Mouse (Mus musculus) c-Kit-positive CD71-negative TER-119-negative erythroid progenitor cells, embryonic 14.5 days (primary cell): Measurements from ENCODE around the gene Nf2.
"Not testable (repeated sequence)": the region's sequence is repeated elsewhere in the genome, so short reads cannot be mapped to it uniquely, and the experiment has no call there.

Experiments
- DNase-seq: peaks from one replicate; pipeline ENCODE4 v3.0.0-alpha.2; 2013; ENCODE audit warnings: low read depth

Gene Nf2

DNA sequence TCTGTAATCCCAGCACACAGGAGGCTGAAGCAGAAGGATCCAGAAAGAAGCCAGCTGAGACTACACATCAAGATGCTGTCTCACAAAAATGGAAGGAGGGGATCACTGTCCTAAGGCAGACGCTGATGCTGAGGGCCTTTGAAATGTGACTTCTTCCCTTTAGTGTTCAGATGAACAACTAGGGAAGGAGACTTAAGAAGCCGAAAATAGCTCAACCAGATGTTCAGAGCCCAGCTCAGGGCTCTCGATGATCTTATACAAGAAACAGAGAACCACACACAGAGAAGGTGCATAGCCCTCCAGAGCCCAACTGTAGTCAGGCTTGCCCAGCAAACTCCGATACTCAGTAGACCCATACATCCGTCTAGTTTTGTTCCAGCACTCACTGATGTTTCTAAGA, 12.0 kb downstream of the Nf2 start:
- DNase-seq: no peak

DNA sequence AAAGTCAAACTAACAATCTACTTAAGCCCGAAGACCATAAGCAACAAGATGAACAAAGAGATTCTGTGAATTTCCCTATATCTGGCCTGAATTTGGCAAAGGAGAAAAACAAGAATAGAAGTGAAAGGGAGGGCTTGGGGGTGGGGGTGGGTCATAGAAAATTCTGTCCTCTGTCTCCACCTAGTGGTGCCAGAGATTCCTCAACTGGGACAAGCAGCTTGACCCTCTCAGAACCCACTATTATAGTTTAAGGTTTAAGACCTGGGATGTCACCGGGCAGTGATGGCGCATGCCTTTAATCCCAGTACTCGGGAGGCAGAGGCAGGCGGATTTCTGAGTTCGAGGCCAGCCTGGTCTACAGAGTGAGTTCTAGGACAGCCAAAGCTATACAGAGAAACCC, 12.6 kb downstream of the Nf2 start:
- DNase-seq: peak; percentile 52

GRCm38 (mm10) chr11:4835436-4835835, 13.9 kb downstream of the Nf2 start:
- no peak for DNase-seq

DNA sequence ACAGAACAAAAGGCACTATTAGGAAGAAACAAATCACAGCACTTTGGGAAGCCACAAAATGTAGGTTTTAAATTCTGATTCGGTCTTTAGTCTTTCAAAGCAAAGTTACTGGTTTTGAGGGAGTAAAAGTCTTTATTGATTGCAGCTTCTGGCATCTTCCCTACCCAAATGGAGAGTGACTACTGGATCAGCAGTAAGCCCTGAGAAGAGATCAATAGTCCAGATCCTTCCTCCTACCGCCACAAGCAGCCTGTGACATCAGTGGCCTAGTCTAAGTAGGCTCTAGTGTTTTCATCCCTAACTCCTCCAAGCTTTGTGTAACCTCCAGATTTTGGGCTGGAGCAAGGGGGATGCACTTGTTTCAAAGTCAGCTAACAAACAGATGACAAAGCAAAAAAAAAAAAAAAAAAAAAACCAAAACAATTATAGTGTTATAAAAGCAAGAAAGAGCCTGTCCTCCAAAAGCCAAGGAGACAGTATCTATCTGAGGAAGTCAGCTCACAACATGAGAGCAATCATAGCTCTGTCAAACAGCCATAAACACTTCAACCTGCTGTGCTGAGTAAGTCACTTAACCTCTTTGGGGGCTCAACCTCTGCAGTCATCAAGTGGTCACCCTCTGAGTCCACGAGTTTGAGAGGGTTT, 15.9 kb downstream of the Nf2 start:
- no peak for DNase-seq

- no peak for DNase-seq
These were observed 18.3 kb downstream of the Nf2 start for GRCm38 (mm10) chr11:4831066-4831465.

DNA sequence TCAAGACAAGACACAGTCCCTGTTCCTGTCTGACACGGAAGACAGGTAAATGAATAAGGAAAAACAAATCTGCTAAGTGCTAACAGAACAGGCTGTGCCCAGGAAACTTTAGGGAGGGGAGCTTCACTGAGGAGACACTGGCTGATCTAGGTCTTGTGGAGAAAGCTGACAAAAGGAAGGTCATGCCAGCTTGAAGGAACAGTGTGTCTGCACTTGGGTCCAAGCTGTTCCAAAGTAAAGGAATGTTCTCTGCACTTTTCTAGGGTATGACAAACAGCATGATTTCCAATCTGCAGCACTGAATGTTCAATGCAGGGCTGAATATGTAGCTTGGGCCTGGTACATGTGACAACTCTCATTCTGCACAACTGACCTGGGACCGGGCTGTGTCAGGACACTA, 21.4 kb downstream of the Nf2 start:
- no peak for DNase-seq

GRCm38 (mm10) chr11:4827340-4827739, 22.0 kb downstream of the Nf2 start:
- DNase-seq: no peak

- no peak for DNase-seq
These were observed 23.1 kb downstream of the Nf2 start for GRCm38 (mm10) chr11:4826152-4826778.

DNA sequence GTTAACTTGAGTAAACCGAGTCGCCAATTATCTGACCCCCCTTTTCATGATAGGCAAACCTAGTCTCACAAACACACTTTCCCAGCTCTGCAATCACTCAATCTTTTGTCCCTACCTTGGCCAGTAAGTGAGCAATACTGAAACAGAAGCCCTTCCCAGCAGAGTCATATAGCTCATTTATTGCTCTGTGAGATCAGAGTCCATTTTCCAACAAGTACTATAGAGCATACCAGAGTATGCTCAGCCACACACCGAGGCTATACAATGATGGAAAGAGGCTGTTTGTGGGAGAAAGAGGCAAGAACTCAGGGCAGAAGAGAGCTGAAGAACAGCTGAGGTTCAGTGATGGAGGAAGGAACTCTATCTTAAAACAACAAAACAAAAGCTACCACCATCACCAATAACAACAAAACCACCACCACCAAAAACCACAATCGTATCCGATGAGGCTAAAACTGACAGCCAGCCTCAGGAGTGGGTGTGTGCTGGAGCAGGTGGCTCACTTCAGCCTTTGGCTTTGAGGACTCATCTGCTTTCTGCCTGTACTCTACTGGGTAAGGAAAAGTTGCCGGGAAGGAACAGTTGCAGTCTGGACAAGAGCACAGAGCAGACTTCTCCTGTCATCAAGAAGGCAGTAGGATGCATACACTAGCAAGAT, 25.6 kb downstream of the Nf2 start:
- DNase-seq: no peak

DNA sequence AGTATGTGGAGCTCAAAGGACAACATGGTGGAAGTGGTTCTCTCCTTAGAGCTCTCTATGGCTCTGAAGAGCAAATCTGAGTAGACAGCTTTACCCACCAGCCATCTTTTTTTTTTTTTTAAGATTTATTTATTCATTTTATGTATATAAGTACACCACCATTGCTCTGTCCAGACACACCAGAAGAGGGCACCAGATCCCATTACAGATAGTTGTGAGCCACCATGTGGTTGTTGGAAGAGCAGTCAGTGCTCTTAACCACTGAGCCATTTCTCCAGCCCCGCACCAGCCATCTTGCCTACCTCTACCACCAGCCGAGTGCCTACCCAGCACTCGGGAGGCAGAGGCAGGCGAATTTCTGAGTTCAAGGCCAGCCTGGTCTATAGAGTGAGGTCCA, 26.9 kb downstream of the Nf2 start:
- DNase-seq: not testable (repeated sequence)

DNA sequence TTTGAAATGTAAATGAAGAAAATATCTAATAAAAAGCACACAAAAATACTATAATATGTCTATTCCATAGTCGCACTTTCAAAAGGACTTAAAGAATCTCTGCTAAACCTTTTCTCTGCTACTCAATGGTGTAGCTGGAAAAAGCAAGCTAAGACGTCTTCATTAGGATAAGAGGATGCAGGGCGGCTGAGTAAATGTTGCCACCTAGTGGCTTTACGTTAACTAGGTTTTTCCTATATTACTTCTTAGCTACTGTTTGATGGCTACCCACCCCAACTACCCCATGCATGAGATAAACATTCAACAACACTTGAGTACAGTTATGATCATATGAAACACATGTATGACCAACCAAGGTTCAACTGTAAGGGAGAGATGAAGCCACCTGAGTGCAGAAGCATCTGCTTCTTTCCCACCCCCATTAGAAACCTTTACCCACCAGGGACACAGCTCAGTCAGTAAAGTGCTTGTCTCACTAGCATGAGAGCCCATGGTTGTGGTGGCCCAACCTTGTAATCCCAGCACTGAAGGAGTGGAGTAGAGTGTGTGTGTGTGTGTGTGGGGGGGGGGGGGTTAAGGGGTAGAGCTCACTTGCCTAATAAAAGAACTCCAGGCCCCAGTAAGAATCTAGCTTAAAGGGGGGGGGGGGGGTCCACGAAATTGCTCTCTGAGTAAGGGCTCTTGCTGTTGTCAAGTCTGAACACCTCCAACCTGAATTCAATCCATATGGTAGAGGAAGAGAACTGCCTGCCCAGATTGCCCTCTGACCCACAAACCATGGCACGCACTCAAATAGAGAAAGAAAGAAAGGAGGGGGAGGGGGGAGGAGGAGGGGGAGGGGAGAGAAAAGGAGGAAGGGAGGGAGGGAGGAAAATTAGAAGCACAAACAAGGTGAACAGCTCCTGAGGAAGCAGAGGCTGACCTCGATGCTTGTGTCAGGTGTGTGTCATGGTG, 27.6 kb downstream of the Nf2 start:
- DNase-seq: no peak

DNA sequence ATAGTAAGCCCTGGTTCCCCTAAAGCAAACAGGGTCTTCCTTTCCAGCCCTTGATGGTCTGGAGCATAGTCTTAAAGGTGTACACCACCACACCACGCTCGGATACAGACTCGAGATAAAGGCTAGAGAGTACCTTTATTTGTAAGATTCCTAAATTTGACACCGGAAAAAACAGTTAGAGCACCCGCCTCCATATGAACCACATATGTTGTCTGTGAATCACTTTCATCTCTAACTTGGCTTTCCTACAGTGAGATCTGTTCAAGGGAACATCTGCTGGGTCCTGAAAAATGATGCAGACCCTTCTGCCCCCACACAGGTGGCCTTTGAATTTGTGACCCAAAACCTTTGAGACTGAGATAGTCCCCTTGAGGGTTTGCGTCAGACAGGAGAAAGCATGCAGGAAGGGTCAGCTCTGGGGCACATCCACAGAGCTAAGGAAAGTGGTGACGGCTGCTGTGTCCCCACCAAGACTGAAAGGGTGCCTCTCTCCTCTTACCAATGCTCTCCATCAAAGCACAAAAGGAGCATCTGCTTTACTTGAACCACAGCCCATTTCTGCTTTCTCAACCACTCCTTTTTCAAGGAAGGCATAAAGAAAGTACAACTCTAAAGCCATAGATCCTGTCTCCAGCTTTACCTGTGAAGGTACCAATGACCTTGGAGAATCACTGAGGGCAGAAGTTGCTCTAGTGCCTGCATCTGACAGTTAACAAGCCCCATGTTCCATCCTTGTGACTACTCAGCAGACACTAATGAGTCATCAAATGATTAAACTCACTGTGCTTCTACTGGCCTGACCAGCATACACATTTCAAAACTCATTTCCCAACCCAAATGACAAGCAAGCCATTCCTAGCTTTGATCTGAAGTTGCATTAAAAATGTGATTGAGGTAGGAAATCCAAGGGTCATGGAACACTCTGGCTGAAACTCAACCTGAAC, 34.6 kb downstream of the Nf2 start:
- DNase-seq: no peak

DNA sequence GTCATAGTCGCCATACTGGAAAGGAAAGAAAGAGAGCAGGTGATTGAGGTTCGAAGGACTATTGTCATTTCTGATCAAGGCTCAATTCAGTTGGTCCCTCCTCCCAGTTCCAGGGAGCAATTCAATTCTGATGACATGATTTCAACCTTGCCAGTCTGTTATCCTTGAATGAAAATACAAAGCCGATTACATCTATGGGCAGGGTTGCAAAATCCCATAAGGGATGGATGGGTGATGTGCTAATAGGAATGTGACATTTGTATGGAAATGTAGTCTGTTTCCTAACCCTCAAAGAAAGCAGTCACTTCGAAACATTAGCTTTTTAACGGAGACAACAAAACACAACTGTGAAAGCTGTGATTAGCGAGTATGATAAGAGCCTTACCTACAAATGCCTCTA, 41.0 kb downstream of the Nf2 start:
- DNase-seq: no peak

- DNase-seq: no peak
These were observed 43.2 kb downstream of the Nf2 start for GRCm38 (mm10) chr11:4806031-4806715.

GRCm38 (mm10) chr11:4804921-4805562, 44.3 kb downstream of the Nf2 start:
- DNase-seq: no peak

DNA sequence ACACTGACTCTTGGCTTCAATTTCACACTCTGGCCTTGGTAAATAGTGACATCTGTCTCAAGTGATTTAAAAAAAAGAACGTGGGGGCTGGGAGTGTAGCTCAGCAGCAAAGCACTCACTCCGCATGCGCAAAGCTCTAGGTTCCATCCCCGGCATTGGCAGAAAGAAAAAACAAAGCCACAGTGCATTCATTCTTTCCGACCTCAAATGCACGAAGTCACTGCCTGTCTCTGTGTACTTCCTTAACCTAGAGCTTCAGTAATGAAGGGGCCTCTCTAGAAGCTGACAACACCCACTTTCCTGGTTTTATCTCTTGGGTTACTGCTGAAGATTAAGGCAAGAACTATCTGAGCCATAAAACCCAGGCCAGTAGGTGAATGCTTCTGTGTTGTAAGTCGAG, 45.4 kb downstream of the Nf2 start:
- DNase-seq: no peak

- DNase-seq: no peak
These were observed 45.9 kb downstream of the Nf2 start for GRCm38 (mm10) chr11:4803426-4803825.

DNA sequence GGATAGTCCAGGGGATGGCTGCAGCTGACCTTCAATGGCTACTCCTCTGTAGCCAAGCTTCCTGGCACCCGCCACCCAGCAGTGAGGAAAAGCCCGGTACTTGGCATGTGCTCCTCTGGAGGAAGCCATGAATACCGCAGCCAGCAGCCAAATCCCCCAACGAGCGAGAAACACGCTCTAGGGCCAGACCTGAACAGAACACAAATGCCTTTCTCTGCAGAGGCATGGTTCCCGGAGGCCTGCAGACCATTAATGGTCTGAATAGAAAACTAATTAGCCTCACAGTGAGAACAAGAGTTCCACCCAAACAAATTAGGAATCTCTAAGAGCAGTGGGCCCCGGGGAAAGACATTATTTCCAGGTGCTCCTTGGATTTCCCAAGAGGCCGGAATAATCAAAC, 46.3 kb downstream of the Nf2 start:
- no peak for DNase-seq

- not testable (repeated sequence) for DNase-seq
These were observed 46.9 kb downstream of the Nf2 start for GRCm38 (mm10) chr11:4802401-4802800.

DNA sequence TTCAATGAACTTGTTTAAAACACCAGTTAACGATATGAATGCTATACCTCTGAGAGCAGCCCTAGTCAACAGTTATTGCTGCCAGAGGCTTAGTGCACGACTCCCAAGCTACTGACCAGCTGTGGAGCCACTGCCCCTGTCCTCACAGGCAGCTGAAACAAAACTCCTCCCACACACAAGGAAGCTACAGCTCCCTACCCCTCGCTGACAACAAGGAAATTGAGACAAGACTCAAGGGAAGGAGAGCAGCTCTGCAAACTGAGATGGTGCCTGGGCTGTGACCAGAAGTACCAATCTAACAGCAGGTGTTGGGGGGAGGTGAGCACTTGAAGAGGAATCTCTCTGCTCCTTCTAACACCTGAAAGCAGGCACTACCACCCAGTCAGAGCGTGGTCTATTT, 48.7 kb downstream of the Nf2 start:
- no peak for DNase-seq
